Comparison of ENCODE assay signal across 17 mouse cellular contexts in the genomic region with DNA sequence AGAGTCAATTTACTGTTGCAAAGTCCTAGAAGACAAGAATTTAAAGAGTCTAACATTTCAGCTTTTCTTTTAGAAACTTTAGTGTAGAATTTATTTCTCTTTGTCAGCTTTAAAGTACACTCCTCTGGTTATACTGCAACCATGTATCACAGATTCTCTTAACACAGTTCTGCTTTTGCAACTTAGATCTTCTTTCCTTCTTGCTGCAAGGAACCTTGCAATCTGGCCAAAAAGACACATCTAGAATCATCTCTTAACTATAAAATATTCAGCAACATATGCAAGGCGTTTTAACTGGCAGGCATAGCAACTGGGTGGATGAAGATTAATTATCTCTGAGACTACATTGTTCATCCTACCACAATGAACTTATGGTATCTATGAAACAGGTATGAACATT.
"Had no signal": no experiment of that assay in that cellular context is flagged by ENCODE, and none has a peak within 500 bp of the region (broad histone marks: within the 10 kb centered on the region; RNA-seq: fewer than 3 reads in every experiment).

No protein-coding gene starts in this region.

- DNase-seq: gastrocnemius, adult 2 months; gastrocnemius, postnatal 10 days; gastrocnemius, postnatal 25 days; heart, adult 11 months; heart, adult 2 months; heart, postnatal 14 days; heart, postnatal 36 days; kidney, adult 11 months; kidney, adult 2 months; kidney, adult 9 months; kidney, postnatal 14 days; kidney, postnatal 36 days; layer of hippocampus, postnatal 36 days; left cerebral cortex, postnatal 4 days had no signal

- ATAC-seq: hindbrain, postnatal 0 days; intestine, embryonic 16.5 days; liver, embryonic 12.5 days had no signal
